Mouse (Mus musculus): ENCODE results near the gene Nuak2. TPM values are rescaled to one million over a fixed set of nuclear protein-coding genes. Genes with fewer than 3 reads are reported as not detected.

Nuak2 gene
- polyA plus RNA-seq, 1 experiment = 1.1 TPM

DNA sequence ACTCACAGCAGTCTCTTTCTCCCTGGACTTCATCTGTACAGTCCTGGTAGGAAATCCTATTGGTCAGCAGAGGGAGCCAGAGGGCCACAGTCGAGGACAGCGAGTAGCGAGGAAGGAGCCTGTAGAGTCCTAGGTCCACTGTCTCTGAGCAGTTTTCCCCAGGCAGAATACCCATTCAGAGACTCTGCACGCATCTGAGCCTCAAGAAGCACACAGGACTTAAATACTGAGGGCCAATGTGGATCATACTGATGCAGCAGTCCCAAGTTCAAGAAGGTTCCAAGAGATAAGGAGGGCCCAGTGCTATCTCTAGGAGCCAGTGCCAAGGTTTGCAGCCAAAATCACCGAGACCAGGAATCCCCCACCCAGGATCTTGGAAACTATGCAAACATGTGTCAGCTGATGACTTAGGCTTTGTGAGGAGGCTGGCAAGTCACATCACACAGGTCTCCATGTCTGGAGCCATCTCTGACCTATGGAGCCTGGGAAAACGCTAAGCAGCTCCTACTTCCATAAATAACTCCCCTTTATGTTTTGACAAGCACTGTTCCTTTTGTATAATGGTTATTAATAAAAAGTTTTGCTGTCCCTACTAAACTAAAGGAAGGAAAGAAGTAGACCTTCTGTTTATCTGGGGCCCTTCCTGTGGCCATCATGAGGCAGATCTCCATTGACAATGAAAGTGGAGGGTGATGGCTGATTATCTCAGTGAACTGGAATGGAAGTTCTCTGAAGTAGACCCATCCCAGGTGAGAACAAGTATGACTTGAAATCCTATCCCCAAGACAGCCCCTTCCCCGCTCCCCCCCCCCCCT is 52.0 kb downstream of the Nuak2 start:
- Histone ChIP-seq H3K4me1 (ENCODE audit: control insufficient read depth, insufficient read depth, low read length) (peaks cover 7% of the 10 kb centered on the region; the same call in 1 of the 2 replicates), H3K4me3 (ENCODE audit: insufficient read depth, low read length) (no peak overlapping the region), H3K27ac (ENCODE audit: insufficient read depth, low read length) (no peak overlapping the region)
- TF ChIP-seq CTCF (IDR thresholded peaks at IDR 0.05; ENCODE audit: extremely low read depth, insufficient read depth, low read length) (peak; percentile 98), POLR2A (IDR thresholded peaks at IDR 0.05; ENCODE audit: extremely low read depth, insufficient read depth, low read length) (no peak)

DNA sequence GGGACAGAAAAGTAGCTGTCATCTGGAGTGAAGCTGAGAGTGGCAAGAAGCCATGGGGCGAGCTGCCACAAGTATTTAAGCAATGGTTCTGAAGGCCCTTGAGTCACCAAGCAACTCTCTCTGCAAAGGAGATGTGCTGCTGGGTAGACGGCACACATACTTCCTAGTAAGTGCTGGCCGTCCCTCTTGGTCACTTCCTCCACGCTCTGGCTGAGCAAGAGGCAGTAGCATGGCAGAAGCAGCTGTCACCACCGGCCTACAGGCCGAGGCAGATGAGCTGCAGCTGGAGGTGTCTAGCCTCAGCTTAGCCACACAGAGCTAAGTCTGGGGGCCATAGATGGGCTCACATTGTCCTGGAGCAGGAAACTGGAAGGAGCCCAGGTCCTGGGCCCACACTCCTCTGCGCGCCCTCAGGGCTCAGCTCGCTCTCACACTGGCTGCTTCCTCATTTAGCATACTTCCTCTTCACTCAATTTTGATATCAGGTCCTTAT is 54.8 kb downstream of the Nuak2 start:
- Histone ChIP-seq H3K4me1 (ENCODE audit: control insufficient read depth, insufficient read depth, low read length) (peaks cover 18% of the 10 kb centered on the region), H3K4me3 (ENCODE audit: insufficient read depth, low read length) (no peak overlapping the region), H3K27ac (ENCODE audit: insufficient read depth, low read length) (peak overlapping the region; percentile 51; the same call in 1 of the 2 replicates)
- no peak for TF ChIP-seq POLR2A (IDR thresholded peaks at IDR 0.05; ENCODE audit: extremely low read depth, insufficient read depth, low read length)
- no peak for TF ChIP-seq CTCF (IDR thresholded peaks at IDR 0.05; ENCODE audit: extremely low read depth, insufficient read depth, low read length)

GRCm38 (mm10) chr1:132371298-132372081 is 55.6 kb downstream of the Nuak2 start:
- no peak for TF ChIP-seq POLR2A (IDR thresholded peaks at IDR 0.05; ENCODE audit: extremely low read depth, insufficient read depth, low read length)
- no peak for TF ChIP-seq CTCF (IDR thresholded peaks at IDR 0.05; ENCODE audit: extremely low read depth, insufficient read depth, low read length)
- Histone ChIP-seq H3K4me1 (ENCODE audit: control insufficient read depth, insufficient read depth, low read length) (peaks cover 19% of the 10 kb centered on the region), H3K27ac (ENCODE audit: insufficient read depth, low read length) (peak overlapping the region; percentile 23), H3K4me3 (ENCODE audit: insufficient read depth, low read length) (no peak overlapping the region)

DNA sequence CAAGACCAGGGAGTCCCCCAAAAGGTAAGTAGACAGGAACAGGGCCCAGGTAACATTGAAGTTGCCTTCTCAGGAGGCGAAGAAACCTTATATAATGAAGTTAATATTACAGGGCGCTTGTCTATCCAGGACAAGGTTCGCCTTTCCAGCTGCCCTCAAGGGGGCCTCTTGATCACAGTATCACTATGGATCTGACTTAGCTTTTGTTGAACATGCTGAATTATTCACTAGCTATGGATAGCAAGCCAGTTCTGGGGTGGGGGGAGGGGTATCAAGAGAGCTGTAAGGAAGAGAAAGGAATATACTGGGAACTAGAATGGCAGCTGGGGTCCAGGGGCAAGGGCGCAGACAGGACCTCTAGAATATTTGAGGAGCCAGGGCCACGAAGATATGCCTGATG is 56.4 kb downstream of the Nuak2 start:
- TF ChIP-seq POLR2A (IDR thresholded peaks at IDR 0.05; ENCODE audit: extremely low read depth, insufficient read depth, low read length) = no peak
- TF ChIP-seq CTCF (IDR thresholded peaks at IDR 0.05; ENCODE audit: extremely low read depth, insufficient read depth, low read length) = no peak
- no peak overlapping the region for H3K4me3 ChIP-seq (ENCODE audit: insufficient read depth, low read length)
- peaks cover 21% of the 10 kb centered on the region for H3K4me1 ChIP-seq (ENCODE audit: control insufficient read depth, insufficient read depth, low read length)
- H3K27ac ChIP-seq (ENCODE audit: insufficient read depth, low read length) = 0 out of 2 replicates have a peak overlapping the region, but pooled peaks have one; percentile 40

DNA sequence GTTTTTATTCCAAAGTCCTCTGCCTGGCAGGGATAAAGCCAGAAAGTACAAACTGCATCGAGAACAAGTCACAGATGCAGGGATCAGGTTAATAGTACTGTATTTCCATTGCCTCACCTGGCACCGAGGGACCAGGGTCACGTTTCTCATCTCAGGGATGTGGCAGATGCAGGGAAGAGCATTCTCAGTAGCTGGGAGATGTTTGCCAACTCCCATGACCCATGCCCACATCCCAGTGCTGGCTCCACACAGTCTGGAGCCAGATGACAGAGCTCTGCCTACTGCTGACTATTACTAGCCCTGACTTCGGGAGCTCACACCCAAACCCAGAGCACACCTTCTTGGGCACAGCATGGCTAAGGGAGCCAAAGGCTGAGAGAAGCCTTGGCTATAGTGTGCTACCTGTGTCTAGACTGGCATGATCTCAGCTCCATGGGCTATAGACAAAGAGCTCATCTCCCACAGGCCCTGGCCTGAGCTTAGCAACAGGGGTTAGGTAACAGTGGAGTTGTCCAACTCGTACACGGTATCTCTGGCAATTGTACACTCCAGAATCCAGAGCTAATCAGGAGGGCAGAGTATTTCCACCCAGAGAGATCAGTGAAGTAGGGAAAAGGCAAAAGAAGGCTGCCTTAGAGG is 57.1 kb downstream of the Nuak2 start:
- Histone ChIP-seq H3K4me3 (ENCODE audit: insufficient read depth, low read length) (no peak overlapping the region), H3K4me1 (ENCODE audit: control insufficient read depth, insufficient read depth, low read length) (peaks cover 23% of the 10 kb centered on the region), H3K27ac (ENCODE audit: insufficient read depth, low read length) (0 out of 2 replicates have a peak overlapping the region, but pooled peaks have one; percentile 40)
- no peak for TF ChIP-seq POLR2A (IDR thresholded peaks at IDR 0.05; ENCODE audit: extremely low read depth, insufficient read depth, low read length)
- no peak for TF ChIP-seq CTCF (IDR thresholded peaks at IDR 0.05; ENCODE audit: extremely low read depth, insufficient read depth, low read length)

GRCm38 (mm10) chr1:132374140-132374872 is 58.4 kb downstream of the Nuak2 start:
- TF ChIP-seq CTCF (IDR thresholded peaks at IDR 0.05; ENCODE audit: extremely low read depth, insufficient read depth, low read length) (no peak), POLR2A (IDR thresholded peaks at IDR 0.05; ENCODE audit: extremely low read depth, insufficient read depth, low read length) (no peak)
- Histone ChIP-seq H3K4me1 (ENCODE audit: control insufficient read depth, insufficient read depth, low read length) (peaks cover 23% of the 10 kb centered on the region), H3K4me3 (ENCODE audit: insufficient read depth, low read length) (no peak overlapping the region), H3K27ac (ENCODE audit: insufficient read depth, low read length) (peak overlapping the region; percentile 87)

GRCm38 (mm10) chr1:132374873-132375244 is 58.9 kb downstream of the Nuak2 start:
- Histone ChIP-seq H3K27ac (ENCODE audit: insufficient read depth, low read length) (peak overlapping the region; percentile 87; the same call in 1 of the 2 replicates), H3K4me1 (ENCODE audit: control insufficient read depth, insufficient read depth, low read length) (peaks cover 23% of the 10 kb centered on the region)
- TF ChIP-seq POLR2A (IDR thresholded peaks at IDR 0.05; ENCODE audit: extremely low read depth, insufficient read depth, low read length) (no peak), CTCF (IDR thresholded peaks at IDR 0.05; ENCODE audit: extremely low read depth, insufficient read depth, low read length) (no peak)

GRCm38 (mm10) chr1:132375256-132375655 is 59.3 kb downstream of the Nuak2 start:
- peak overlapping the region; percentile 87; the same call in 1 of the 2 replicates for H3K27ac ChIP-seq (ENCODE audit: insufficient read depth, low read length)
- TF ChIP-seq POLR2A (IDR thresholded peaks at IDR 0.05; ENCODE audit: extremely low read depth, insufficient read depth, low read length) = no peak
- H3K4me3 ChIP-seq (ENCODE audit: insufficient read depth, low read length) = no peak overlapping the region
- H3K4me1 ChIP-seq (ENCODE audit: control insufficient read depth, insufficient read depth, low read length) = peaks cover 23% of the 10 kb centered on the region

More at GRCm38 (mm10) chr1:132374873-132375244, 58.9 kb downstream of the Nuak2 start:
- H3K4me3 ChIP-seq (ENCODE audit: insufficient read depth, low read length) = no peak overlapping the region

All from cortical plate, adult 2 months (tissue).